Mouse (Mus musculus): ENCODE data around the gene Tnik. TPM values are rescaled to one million over a fixed set of nuclear protein-coding genes. Genes with fewer than 3 reads are reported as not detected.

The Tnik gene
- polyA plus RNA-seq, 1 experiment, result 142 TPM

GRCm38 (mm10) chr3:28709740-28710139 lies 446.7 kb downstream of the Tnik start:
- Histone ChIP-seq H3K27ac (ENCODE audit: insufficient read depth, low read depth, low read length) (no peak overlapping the region), H3K4me1 (ENCODE audit: control insufficient read depth, insufficient read depth, low read length) (no peaks in the 10 kb centered on the region), H3K4me3 (ENCODE audit: insufficient read depth, low read depth, low read length) (no peak overlapping the region)
- WGBS, result 84% methylated on average over 1 of the region's 1 CpGs
- TF ChIP-seq CTCF (IDR thresholded peaks at IDR 0.05; ENCODE audit: insufficient read depth, low read depth, low read length) (no peak), POLR2A (IDR thresholded peaks at IDR 0.05; ENCODE audit: insufficient read depth, low read depth, low read length) (no peak)

- 83% methylated on average over 7 of the region's 7 CpGs for WGBS
- no peak overlapping the region for H3K4me3 ChIP-seq (ENCODE audit: insufficient read depth, low read depth, low read length)
- H3K27ac ChIP-seq (ENCODE audit: insufficient read depth, low read depth, low read length), result no peak overlapping the region
- TF ChIP-seq CTCF (IDR thresholded peaks at IDR 0.05; ENCODE audit: insufficient read depth, low read depth, low read length), result no peak
- H3K4me1 ChIP-seq (ENCODE audit: control insufficient read depth, insufficient read depth, low read length), result no peaks in the 10 kb centered on the region
Observed at GRCm38 (mm10) chr3:28713913-28714698, 451.1 kb downstream of the Tnik start.

- Histone ChIP-seq H3K4me1 (ENCODE audit: control insufficient read depth, insufficient read depth, low read length) (peaks cover 4% of the 10 kb centered on the region; the same call in 1 of the 2 replicates), H3K27ac (ENCODE audit: insufficient read depth, low read depth, low read length) (no peak overlapping the region), H3K4me3 (ENCODE audit: insufficient read depth, low read depth, low read length) (no peak overlapping the region)
- 87% methylated on average over 2 of the region's 2 CpGs for WGBS
- no peak for TF ChIP-seq POLR2A (IDR thresholded peaks at IDR 0.05; ENCODE audit: insufficient read depth, low read depth, low read length)
- no peak for TF ChIP-seq CTCF (IDR thresholded peaks at IDR 0.05; ENCODE audit: insufficient read depth, low read depth, low read length)
Observed at GRCm38 (mm10) chr3:28718521-28718920, 455.5 kb downstream of the Tnik start.

DNA sequence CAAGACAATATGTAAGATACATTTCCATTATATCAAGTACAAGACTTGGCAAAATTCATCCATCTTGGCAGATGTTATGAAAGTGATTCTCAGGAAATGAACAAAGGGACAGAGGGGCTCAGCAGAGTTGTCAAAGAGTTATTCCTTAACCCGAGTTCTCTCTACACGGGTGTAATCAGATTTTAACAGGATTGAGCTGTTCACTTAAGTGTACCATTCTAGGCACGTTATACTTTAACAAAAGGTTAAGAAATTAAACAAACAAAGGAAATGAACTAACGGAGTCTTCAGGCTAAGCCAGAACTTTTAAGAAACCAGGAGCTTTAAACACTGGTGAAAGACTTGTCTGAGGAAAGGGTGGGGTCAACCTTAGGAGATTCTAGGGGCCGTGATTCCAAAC lies 458.2 kb downstream of the Tnik start:
- Histone ChIP-seq H3K4me3 (ENCODE audit: insufficient read depth, low read depth, low read length) (no peak overlapping the region), H3K27ac (ENCODE audit: insufficient read depth, low read depth, low read length) (no peak overlapping the region), H3K4me1 (ENCODE audit: control insufficient read depth, insufficient read depth, low read length) (peaks cover 4% of the 10 kb centered on the region; the same call in 1 of the 2 replicates)
- no peak for TF ChIP-seq CTCF (IDR thresholded peaks at IDR 0.05; ENCODE audit: insufficient read depth, low read depth, low read length)
- TF ChIP-seq POLR2A (IDR thresholded peaks at IDR 0.05; ENCODE audit: insufficient read depth, low read depth, low read length), result no peak
- WGBS, result 58% methylated on average over 5 of the region's 5 CpGs

DNA sequence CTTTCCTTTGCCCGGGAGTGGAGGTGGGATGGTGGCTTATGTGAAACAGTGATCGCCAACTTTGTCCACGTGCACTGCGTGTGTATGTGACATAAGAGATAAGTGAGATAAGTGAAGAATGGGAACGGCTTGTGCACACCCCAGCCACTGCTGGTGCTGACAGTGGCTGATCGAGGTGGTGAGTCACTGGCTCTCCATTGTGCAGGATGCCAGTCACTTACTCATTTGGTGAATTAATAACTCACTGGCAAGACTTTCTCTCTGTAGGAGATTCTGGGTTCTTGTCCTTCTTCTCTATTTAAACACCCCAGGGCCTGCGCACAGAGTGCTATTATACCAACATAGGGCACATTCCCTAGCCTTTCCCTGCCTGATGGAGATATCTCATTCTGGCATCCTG lies 458.8 kb downstream of the Tnik start:
- Histone ChIP-seq H3K27ac (ENCODE audit: insufficient read depth, low read depth, low read length) (no peak overlapping the region), H3K4me1 (ENCODE audit: control insufficient read depth, insufficient read depth, low read length) (peaks cover 4% of the 10 kb centered on the region; the same call in 1 of the 2 replicates), H3K4me3 (ENCODE audit: insufficient read depth, low read depth, low read length) (no peak overlapping the region)
- no peak for TF ChIP-seq CTCF (IDR thresholded peaks at IDR 0.05; ENCODE audit: insufficient read depth, low read depth, low read length)
- no peak for TF ChIP-seq POLR2A (IDR thresholded peaks at IDR 0.05; ENCODE audit: insufficient read depth, low read depth, low read length)
- 54% methylated on average over 7 of the region's 7 CpGs for WGBS

GRCm38 (mm10) chr3:28722531-28722930 lies 459.5 kb downstream of the Tnik start:
- no peak overlapping the region for H3K4me3 ChIP-seq (ENCODE audit: insufficient read depth, low read depth, low read length)
- TF ChIP-seq CTCF (IDR thresholded peaks at IDR 0.05; ENCODE audit: insufficient read depth, low read depth, low read length), result no peak
- no peak for TF ChIP-seq POLR2A (IDR thresholded peaks at IDR 0.05; ENCODE audit: insufficient read depth, low read depth, low read length)
- H3K4me1 ChIP-seq (ENCODE audit: control insufficient read depth, insufficient read depth, low read length), result peaks cover 4% of the 10 kb centered on the region; the same call in 1 of the 2 replicates
- H3K27ac ChIP-seq (ENCODE audit: insufficient read depth, low read depth, low read length), result no peak overlapping the region

DNA sequence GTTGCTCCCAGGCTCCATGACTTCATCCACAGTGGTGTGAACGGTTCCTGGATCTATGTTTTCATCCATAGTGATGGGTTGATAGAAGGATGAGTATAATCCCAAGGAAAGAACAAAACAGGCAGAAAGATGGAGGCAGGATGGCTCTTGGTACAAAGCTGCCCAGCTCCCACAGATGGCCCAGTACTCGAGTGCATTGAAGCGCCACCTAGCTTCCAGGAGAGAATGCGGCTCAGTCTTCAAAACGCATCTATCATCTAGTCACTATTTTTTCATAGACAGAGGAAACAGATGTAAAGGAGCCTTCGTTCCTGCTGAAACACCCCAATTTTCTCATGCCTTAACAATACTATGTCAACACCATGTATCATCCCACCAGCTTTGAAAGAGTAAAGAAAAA lies 460.5 kb downstream of the Tnik start:
- H3K27ac ChIP-seq (ENCODE audit: insufficient read depth, low read depth, low read length), result no peak overlapping the region
- no peak overlapping the region for H3K4me3 ChIP-seq (ENCODE audit: insufficient read depth, low read depth, low read length)
- TF ChIP-seq POLR2A (IDR thresholded peaks at IDR 0.05; ENCODE audit: insufficient read depth, low read depth, low read length) (no peak), CTCF (IDR thresholded peaks at IDR 0.05; ENCODE audit: insufficient read depth, low read depth, low read length) (no peak)
- peaks cover 4% of the 10 kb centered on the region; the same call in 1 of the 2 replicates for H3K4me1 ChIP-seq (ENCODE audit: control insufficient read depth, insufficient read depth, low read length)
- 73% methylated on average over 6 of the region's 6 CpGs for WGBS

- no peak for TF ChIP-seq POLR2A (IDR thresholded peaks at IDR 0.05; ENCODE audit: insufficient read depth, low read depth, low read length)
- no peak for TF ChIP-seq CTCF (IDR thresholded peaks at IDR 0.05; ENCODE audit: insufficient read depth, low read depth, low read length)
- Histone ChIP-seq H3K4me1 (ENCODE audit: control insufficient read depth, insufficient read depth, low read length) (peaks cover 4% of the 10 kb centered on the region; the same call in 1 of the 2 replicates), H3K27ac (ENCODE audit: insufficient read depth, low read depth, low read length) (no peak overlapping the region), H3K4me3 (ENCODE audit: insufficient read depth, low read depth, low read length) (no peak overlapping the region)
- WGBS, result 89% methylated on average over 13 of the region's 13 CpGs
Observed at GRCm38 (mm10) chr3:28725203-28725602, 462.2 kb downstream of the Tnik start.

Data from olfactory bulb, adult 2 months (tissue).